Mouse (Mus musculus) hindbrain, embryonic 16.5 days (tissue): ENCODE results near the gene Ovol3. TPM values are rescaled to one million over a fixed set of nuclear protein-coding genes. Genes with fewer than 3 reads are reported as not detected.
"Not testable (repeated sequence)": the region's sequence is repeated elsewhere in the genome, so short reads cannot be mapped to it uniquely, and the experiment has no call there.

Source experiments
- ATAC-seq: fragments of 200-750 bp; cut with Nextera tagmentation; 2 replicates; pipeline ENCODE4 v1.8.0; 2017; ENCODE audit warnings: moderate TSS enrichment, moderate library complexity
- H3K27ac ChIP-seq: fragments of 300-500 bp; sonication (generic); 2 replicates; pipeline ENCODE4 v1.5.1; 2014; ENCODE audit warnings: low read depth, mild to moderate bottlenecking, control low read depth, low read length, moderate library complexity
- H3K27me3 ChIP-seq: fragments of 300-500 bp; sonication (generic); replicated peaks from 2 replicates; pipeline ENCODE4 v1.6.1; 2014; ENCODE audit warnings: low read length; ENCODE audit not compliant: control insufficient read depth, insufficient read depth
- H3K36me3 ChIP-seq: fragments of 300-500 bp; sonication (generic); 2 replicates; pipeline ENCODE4 v1.6.1; 2014; ENCODE audit warnings: mild to moderate bottlenecking, low read length, moderate library complexity, mixed read lengths; ENCODE audit not compliant: control insufficient read depth, insufficient read depth
- H3K4me1 ChIP-seq: fragments of 300-500 bp; sonication (generic); 2 replicates; pipeline ENCODE4 v1.6.1; 2014; ENCODE audit warnings: low read depth, low read length; ENCODE audit not compliant: control insufficient read depth, insufficient read depth
- H3K4me2 ChIP-seq: fragments of 300-500 bp; sonication (generic); 2 replicates; pipeline ENCODE4 v1.6.1; 2014; ENCODE audit warnings: mild to moderate bottlenecking, low read length, control low read depth, moderate library complexity
- H3K4me3 ChIP-seq: fragments of 300-500 bp; sonication (generic); 2 replicates; pipeline ENCODE4 v1.5.1; 2014; ENCODE audit warnings: mild to moderate bottlenecking, low read length, control low read depth, moderate library complexity
- H3K9ac ChIP-seq: fragments of 300-500 bp; sonication (generic); 2 replicates; pipeline ENCODE4 v1.6.1; 2014; ENCODE audit warnings: low read depth, mild to moderate bottlenecking, control low read depth, low read length, moderate library complexity
- H3K9me3 ChIP-seq: fragments of 300-500 bp; sonication (generic); 2 replicates; pipeline ENCODE4 v1.6.1; 2014; ENCODE audit warnings: mild to moderate bottlenecking, low read length, moderate library complexity; ENCODE audit not compliant: control insufficient read depth
- WGBS: fragments of 180-500 bp; shearing (Covaris S2); extraction: QIAGEN DNeasy Blood & Tissue Kit; methylation state at CpG from one replicate; pipeline ENCODE4 v1.1.7; 2014; 5-methylcytosine and 5-hydroxymethylcytosine counted together
- polyA plus RNA-seq: library from polyadenylated mRNA; unstranded; fragments of >200 nt; fragmentation: Nextera tagmentation; extraction: Ambion mirVana; gene quantifications from 2 replicates; pipeline ENCODE4 v1.2.1, GENCODE M21; 2015

Gene Ovol3
- polyA plus RNA-seq, 1 experiment from 2014 or later: not detected

GRCm38 (mm10) chr7:30216723-30217151 is 18.8 kb downstream of the Ovol3 start:
- no peaks in the 10 kb centered on the region for H3K9me3 ChIP-seq
- peaks cover 16% of the 10 kb centered on the region for H3K4me1 ChIP-seq
- H3K4me2 ChIP-seq: peak overlapping the region; percentile 61
- ATAC-seq: peak; percentile 77
- WGBS: 2% methylated on average over 15 of the region's 16 CpGs
- no peaks in the 10 kb centered on the region for H3K27me3 ChIP-seq
- peak overlapping the region; percentile 57 for H3K27ac ChIP-seq
- H3K9ac ChIP-seq: peak overlapping the region; percentile 60
- H3K4me3 ChIP-seq: peak overlapping the region; percentile 28
- no peaks in the 10 kb centered on the region for H3K36me3 ChIP-seq

- Histone ChIP-seq H3K9me3 (no peaks in the 10 kb centered on the region), H3K36me3 (no peaks in the 10 kb centered on the region), H3K27me3 (no peaks in the 10 kb centered on the region), H3K4me2 (no peak overlapping the region), H3K4me3 (no peak overlapping the region), H3K9ac (no peak overlapping the region), H3K27ac (no peak overlapping the region; the same call in 1 of the 2 replicates), H3K4me1 (peaks cover 16% of the 10 kb centered on the region)
- WGBS: 72% methylated on average over 3 of the region's 3 CpGs
- no peak for ATAC-seq
Observed at GRCm38 (mm10) chr7:30215875-30216274, 19.6 kb downstream of the Ovol3 start.

- no peak overlapping the region for H3K27ac ChIP-seq
- no peaks in the 10 kb centered on the region for H3K36me3 ChIP-seq
- H3K4me1 ChIP-seq: peaks cover 5% of the 10 kb centered on the region; the same call in 1 of the 2 replicates
- H3K9ac ChIP-seq: no peak overlapping the region
- H3K27me3 ChIP-seq: no peaks in the 10 kb centered on the region
- WGBS: 98% methylated on average over 3 of the region's 3 CpGs
- no peak overlapping the region for H3K4me3 ChIP-seq
- no peak overlapping the region for H3K4me2 ChIP-seq
- ATAC-seq: no peak
- H3K9me3 ChIP-seq: no peaks in the 10 kb centered on the region
Observed at GRCm38 (mm10) chr7:30213881-30214280, 21.6 kb downstream of the Ovol3 start.

GRCm38 (mm10) chr7:30211025-30211424 is 24.5 kb downstream of the Ovol3 start:
- no peak overlapping the region for H3K9ac ChIP-seq
- WGBS: 22% methylated on average over 4 of the region's 4 CpGs
- H3K27me3 ChIP-seq: no peaks in the 10 kb centered on the region
- no peaks in the 10 kb centered on the region for H3K36me3 ChIP-seq
- ATAC-seq: no peak
- H3K27ac ChIP-seq: no peak overlapping the region
- H3K4me3 ChIP-seq: no peak overlapping the region
- H3K4me2 ChIP-seq: no peak overlapping the region
- H3K4me1 ChIP-seq: no peaks in the 10 kb centered on the region
- H3K9me3 ChIP-seq: no peaks in the 10 kb centered on the region

GRCm38 (mm10) chr7:30206364-30206763 is 29.2 kb downstream of the Ovol3 start:
- H3K4me2 ChIP-seq, H3K36me3 ChIP-seq, H3K4me3 ChIP-seq, H3K27ac ChIP-seq, H3K9ac ChIP-seq, H3K9me3 ChIP-seq, ATAC-seq, H3K4me1 ChIP-seq, H3K27me3 ChIP-seq: not testable (repeated sequence)
- whole genome bisulfite sequencing: 63% methylated on average over 5 of the region's 5 CpGs

GRCm38 (mm10) chr7:30205383-30205782 is 30.1 kb downstream of the Ovol3 start:
- Histone ChIP-seq H3K36me3 (no peaks in the 10 kb centered on the region), H3K9ac (no peak overlapping the region), H3K4me3 (no peak overlapping the region), H3K9me3 (no peaks in the 10 kb centered on the region), H3K4me2 (no peak overlapping the region), H3K27me3 (no peaks in the 10 kb centered on the region), H3K27ac (no peak overlapping the region), H3K4me1 (no peaks in the 10 kb centered on the region)
- no peak for ATAC-seq
- WGBS: 7% methylated on average over 2 of the region's 2 CpGs

- peak; percentile 41; the same call in 1 of the 2 replicates for ATAC-seq
- no peaks in the 10 kb centered on the region for H3K36me3 ChIP-seq
- H3K9me3 ChIP-seq: no peaks in the 10 kb centered on the region
- H3K4me2 ChIP-seq: no peak overlapping the region
- no peak overlapping the region for H3K4me3 ChIP-seq
- H3K4me1 ChIP-seq: no peaks in the 10 kb centered on the region
- WGBS: 17% methylated on average over 8 of the region's 8 CpGs
- H3K27ac ChIP-seq: no peak overlapping the region
- no peak overlapping the region; the same call in 1 of the 2 replicates for H3K9ac ChIP-seq
- H3K27me3 ChIP-seq: no peaks in the 10 kb centered on the region
Observed at GRCm38 (mm10) chr7:30204380-30204779, 31.1 kb downstream of the Ovol3 start.

GRCm38 (mm10) chr7:30202895-30203690 is 32.4 kb downstream of the Ovol3 start:
- no peak for ATAC-seq
- no peaks in the 10 kb centered on the region for H3K36me3 ChIP-seq
- 81% methylated on average over 11 of the region's 11 CpGs for WGBS
- H3K9ac ChIP-seq: no peak overlapping the region
- no peak overlapping the region for H3K27ac ChIP-seq
- H3K4me1 ChIP-seq: peaks cover 6% of the 10 kb centered on the region
- H3K27me3 ChIP-seq: no peaks in the 10 kb centered on the region
- H3K4me3 ChIP-seq: no peak overlapping the region
- H3K9me3 ChIP-seq: no peaks in the 10 kb centered on the region
- no peak overlapping the region for H3K4me2 ChIP-seq

- H3K27ac ChIP-seq, H3K4me2 ChIP-seq, H3K9me3 ChIP-seq, H3K4me1 ChIP-seq, H3K9ac ChIP-seq, H3K27me3 ChIP-seq, ATAC-seq, H3K4me3 ChIP-seq, H3K36me3 ChIP-seq: not testable (repeated sequence)
- WGBS: 87% methylated on average over 5 of the region's 5 CpGs
Observed at GRCm38 (mm10) chr7:30200661-30201060, 34.9 kb downstream of the Ovol3 start.
